Mouse (Mus musculus) lung, postnatal 25 days (tissue): ENCODE results near the gene Chdh.

Source experiments
- DNase-seq: peaks from one replicate; pipeline ENCODE4 v3.0.0; 2022; ENCODE audit warnings: low spot score

Chdh gene

DNA sequence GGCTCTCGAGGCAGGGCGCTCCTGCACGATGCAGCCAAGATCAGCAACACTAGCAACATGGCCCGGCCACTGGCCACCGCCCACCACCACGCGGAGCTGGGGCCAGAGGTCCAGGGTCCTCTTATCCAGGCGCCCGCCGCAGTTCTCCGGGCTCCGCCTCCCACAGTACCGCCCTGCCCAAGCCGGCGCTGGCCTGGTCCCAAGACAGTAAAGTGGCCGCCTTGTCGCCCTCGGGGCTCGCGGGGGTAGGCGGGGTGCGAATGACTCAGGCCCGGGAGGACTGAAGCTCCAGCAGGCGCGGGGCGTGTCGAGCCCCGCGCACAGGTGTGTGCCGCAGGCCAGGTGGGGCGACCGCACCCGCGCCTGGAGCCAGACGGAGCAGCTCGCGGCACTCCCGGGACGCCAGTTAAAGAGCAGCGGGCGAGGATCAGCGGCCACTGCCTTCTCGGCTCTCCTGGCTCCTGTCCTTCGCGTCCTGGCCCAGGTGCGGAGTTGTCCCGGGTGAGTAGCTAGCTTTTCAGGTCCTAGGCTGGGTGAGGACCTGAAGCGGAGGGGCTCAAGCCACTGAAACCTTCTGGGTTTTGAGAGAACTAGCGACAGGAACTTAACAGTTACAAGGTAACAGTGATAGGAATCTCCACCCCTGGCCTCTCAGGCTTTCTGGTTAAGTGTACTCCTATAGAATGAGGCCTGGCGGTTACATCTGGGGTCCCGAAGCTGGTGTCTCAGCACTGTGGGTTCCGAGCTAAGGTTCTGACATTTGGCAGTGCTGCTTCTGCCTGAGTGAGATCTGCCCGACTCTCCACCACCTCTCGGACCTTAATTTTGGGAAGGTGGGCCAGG, at the start of gene Chdh, which contains the start of gene Il17rb:
Gene Chdh, plus strand, starts transcription at position 291 of the 843 bp plus-strand sequence.
Gene Il17rb, minus strand, starts transcription at position 164 of the 843 bp plus-strand sequence.
- peak; percentile 41 for DNase-seq

GRCm38 (mm10) chr14:29967611-29968010, 41.2 kb upstream of the Chdh start:
- DNase-seq = no peak

GRCm38 (mm10) chr14:29968075-29968821, 40.6 kb upstream of the Chdh start, which contains the start of gene Selenok:
TSS of gene Selenok (plus strand) at chr14:29968308.
- DNase-seq = peak; percentile 99

DNA sequence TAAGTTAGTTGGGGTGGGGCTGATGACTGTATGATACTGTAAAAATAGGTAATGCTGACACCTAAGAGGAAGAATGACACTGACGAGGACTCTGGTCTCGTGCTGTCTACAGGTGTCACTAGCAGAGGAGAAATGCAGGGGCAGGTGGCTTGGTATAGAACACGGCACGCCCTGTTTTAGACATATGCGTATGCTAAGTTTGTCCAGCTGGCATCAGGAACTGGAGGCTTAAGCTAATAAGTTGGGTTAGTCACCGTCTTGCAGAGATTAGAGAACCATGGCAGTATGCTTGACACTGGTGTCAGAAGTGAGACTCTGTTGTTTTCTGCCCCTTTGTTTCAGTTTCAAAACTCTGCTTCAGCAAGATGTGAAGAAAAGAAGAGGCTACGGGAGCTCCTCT, 37.4 kb upstream of the Chdh start:
- DNase-seq = no peak

DNA sequence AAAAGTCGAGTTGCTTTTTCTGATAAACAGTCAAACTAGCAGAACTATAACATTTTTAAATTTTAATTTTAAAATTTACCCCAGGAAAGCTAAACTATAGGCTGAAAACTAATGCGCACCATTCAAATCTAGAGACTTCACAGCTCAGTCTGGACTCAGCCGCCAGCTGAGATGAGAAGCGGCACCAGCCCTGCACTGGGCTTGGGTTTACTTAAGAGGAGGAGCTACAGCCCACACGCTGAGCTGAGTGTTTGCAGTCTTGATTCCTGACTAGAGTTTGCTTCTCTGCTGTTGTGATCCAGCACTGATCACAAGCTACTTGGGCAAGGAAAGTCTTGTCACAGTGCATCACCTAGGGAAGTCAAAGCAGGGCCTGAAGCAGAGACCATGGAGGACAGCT, 36.8 kb upstream of the Chdh start:
- no peak for DNase-seq

- DNase-seq = no peak
Measured at GRCm38 (mm10) chr14:29976927-29977326, 31.9 kb upstream of the Chdh start.

DNA sequence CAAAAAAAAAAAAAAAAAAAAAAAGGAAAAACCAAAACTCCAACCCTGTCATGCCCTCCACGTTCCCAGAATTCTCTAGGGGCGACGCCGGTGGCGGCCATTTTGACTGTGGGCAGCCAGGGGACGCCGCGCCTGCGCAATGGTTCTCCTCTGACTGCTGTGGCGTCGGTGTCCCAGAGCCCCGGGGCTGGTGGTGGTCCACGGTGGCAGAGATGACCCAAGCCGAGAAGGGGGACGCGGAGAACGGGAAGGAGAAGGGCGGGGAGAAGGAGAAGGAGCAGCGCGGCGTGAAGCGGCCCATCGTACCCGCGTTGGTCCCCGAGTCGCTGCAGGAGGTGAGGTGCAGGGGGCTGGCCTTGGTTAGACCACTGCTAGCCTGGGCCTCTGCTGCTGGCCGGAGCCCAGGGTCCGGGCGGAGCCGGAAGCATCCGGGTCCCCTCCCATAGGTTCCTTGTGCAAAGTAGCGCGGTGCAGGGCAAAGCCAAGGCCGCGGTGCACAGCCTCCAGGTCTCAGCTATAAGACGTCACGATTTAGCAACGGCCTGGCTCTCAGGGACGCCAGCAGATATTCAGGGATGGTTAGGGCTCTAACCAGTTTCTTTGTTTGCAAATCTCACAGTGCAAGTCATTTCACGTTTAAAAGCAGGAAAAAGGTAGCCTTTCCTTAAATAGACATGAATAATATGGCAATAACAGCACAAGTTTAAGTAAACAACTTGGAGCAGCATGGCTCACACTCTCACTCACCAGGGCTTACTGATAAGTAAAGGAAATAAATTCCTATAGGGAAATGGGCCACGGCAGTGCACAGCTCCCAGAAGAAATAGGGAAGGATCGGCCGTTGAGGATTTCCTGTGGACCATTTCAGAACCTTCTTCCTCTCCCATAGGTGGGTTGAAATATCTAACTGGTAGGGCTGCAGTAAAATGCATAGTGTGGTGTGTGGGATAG, 30.3 kb upstream of the Chdh start, which contains the start of gene Actr8:
Gene Actr8, plus strand, starts transcription at position 84 of the 951 bp plus-strand sequence.
- DNase-seq = peak; percentile 94

DNA sequence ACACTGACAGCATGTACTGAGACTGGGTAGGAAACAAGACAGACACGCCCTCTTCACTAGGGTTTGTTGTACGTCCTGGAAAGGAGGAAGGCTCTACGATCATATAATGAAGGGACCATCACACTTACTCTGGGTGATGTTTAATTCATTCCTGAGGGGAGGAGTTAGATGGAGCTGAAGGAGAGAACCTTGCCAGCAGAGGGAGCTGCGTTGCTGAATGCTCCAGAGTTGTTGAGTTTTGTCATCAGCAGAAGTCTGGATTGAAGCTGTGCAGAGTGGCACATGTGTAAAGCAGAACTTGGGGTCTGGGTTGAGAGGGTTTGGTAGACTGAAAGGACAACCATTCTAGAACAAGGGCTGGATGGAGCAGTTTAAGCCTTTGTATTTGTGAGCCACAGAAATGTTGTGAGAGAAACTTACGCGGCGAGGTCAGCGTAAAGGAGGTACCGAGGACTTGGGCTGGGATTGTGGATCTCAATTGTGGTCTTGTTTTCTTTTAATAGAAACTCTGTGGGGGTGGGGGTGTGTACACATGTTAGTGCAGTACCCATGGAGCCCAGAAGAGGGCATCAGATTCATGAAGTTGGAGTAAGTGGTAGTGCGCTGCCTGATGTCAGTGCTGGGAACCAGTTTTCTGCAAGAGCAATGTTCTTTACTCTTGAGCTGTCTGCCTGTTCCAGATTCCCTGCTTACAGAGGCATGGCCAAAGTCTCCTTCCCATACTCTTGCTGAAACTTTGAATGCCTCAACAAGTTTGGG, 28.2 kb upstream of the Chdh start:
- DNase-seq = no peak

DNA sequence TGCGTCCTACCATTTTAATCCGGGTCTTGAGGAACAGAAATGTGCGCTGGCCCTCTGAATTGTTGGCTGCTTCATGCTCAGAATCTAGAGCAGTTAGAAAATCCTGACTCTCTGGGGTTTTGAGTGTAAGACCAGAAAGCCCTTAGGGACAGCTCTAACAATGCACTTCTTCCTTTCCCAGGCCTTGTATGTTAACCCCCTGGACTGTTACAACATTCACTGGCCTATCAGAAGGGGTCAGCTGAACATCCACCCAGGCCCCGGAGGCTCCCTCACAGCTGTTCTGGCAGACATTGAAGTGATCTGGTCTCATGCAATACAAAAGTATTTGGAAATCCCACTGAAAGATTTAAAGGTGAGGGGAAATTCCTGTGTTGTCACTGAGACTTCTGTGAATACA, 22.7 kb upstream of the Chdh start:
- DNase-seq = no peak

GRCm38 (mm10) chr14:29987276-29987675, 21.5 kb upstream of the Chdh start:
- no peak for DNase-seq

DNA sequence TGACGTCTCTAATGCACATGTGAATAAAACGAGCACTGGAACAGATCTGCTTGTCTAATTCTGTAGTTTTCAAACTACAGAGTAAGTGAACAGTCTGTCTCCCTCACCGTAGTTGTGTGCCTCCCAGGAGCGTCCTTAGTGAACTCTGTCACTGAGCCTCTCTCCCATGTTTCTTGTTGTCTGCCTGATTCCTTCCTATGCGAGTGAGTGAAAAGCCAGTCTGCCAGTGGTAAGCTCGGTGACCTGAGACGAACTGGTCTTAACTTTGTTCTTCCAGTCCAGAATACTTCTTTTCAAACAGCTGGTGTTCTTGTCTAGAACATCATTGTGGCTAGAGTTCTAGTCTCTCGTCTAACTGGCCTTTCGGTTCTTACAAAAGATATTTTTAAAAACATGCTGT, 21.1 kb upstream of the Chdh start:
- DNase-seq = no peak

GRCm38 (mm10) chr14:29988337-29988736, 20.5 kb upstream of the Chdh start:
- no peak for DNase-seq

DNA sequence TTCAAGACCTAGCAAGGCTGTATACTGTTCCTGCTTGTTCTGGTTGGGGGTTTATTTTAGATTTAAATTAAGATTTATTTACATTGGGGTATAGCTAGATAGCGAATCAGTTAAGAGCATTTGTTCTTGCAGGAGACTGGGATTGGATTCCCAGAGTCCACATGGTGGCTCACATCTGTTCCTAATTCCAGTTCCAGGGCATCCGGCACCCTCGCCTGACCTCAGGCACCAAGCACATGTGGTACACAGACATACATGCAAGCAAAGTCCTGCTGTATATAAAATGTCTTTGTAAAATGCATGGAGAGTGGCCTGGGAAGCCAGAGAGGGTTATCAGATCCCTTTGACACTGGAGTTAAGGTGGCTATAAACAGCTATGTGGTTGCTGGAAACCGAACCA, 13.8 kb upstream of the Chdh start:
- no peak for DNase-seq

- DNase-seq = no peak
Measured at GRCm38 (mm10) chr14:29996000-29996751, 12.6 kb upstream of the Chdh start.

GRCm38 (mm10) chr14:29997345-29997744, 11.5 kb upstream of the Chdh start:
- no peak for DNase-seq

DNA sequence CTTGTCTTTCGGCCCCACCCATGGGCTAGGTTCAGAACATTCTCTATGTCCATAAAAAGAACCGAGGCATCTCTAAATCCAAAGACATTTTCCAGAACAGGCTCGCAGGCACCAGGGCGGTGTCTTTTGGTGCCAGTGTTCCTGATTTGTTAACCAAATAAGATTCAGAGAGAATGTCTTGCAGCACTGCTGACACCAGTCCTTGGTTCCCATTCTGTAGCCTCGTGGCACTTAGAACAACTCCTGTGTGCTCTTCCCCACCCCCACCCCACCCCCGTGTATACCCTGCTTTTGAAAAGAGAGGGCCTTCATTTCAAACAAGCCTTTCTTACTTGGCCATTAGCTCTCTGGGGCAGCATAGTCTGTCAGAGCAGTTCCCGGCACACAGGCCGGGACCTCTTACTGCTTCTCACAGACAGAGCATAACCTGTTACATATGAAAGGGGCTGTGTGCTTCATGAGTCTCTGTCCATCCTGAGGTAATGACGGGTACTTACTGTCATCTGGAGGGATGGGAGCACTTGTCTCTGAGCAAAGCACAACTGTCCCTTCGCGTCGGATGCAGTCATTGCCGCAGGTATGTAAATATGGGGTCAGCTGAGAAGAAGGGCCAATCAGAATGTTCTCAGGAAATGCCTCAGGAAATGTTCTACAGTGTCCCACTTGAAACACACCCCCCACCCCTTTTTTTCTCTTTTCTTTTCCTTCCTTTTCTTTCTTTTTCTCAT, 9.9 kb upstream of the Chdh start:
- no peak for DNase-seq

GRCm38 (mm10) chr14:29999475-29999811, 9.4 kb upstream of the Chdh start:
- no peak for DNase-seq

- DNase-seq = peak; percentile 49
Measured at GRCm38 (mm10) chr14:30009864-30010560, 1.2 kb downstream of the Chdh start.

DNA sequence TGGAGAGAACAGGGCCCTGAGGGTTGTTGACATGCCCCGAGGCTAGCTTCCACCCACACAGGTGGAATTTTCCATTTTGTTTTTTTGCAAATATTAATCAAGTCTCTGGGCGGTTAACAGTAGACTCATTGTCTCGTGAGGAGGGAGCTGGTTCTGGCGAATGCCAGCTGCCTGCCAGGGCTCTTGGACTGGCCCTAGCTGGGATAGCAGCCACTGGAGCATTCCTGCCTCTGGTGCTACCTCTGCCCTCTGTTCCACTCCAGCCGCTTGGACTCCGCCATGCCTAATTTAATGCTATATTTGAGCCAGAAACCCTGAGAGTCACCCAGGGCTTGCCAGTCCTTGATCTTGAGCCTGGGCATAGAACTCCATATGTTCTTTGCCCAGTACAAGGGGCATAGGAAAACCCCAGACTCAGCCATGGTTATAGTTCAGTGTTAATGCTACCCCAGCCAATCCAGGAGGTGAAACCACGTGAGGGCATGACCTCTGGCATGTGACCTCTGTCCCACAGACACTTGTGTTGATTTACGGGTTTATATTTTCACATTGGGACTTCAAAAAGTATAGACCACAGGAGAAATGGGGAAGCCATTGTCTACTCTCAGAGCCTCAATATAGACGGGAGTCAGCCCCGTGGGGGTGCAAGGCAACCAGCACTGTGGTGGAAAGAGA, 3.2 kb downstream of the Chdh start:
- no peak for DNase-seq
